In the genomic region with DNA sequence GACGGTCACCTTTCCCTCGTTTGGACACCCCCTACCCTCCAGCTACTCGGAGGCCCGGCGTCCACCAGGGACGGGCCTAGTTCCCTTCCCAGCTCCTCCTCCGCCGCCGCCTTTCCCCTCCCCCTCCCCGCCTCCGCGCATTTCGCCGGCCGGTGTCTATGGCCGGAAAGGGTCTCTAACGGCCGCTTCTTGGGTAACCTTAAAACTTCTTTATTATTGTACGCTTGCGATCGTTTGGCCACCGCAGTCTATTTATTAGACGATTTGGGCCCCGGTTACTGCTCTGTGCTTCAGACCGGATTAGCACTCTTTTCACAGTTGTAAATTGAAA, we compare ENCODE assay signal across 8 mouse cellular contexts. TPM values are rescaled to one million over a fixed set of nuclear protein-coding genes. Genes with fewer than 3 reads are reported as not detected.
DNase-seq lines count a peak whose midpoint lies in the region; ATAC-seq and TF ChIP-seq lines count a peak whose summit lies in the region.

No protein-coding gene starts in this region.

- H3K27me3 ChIP-seq in limb, embryonic 15.5 days: no peaks in the 10 kb centered on the region
- no peaks in the 10 kb centered on the region for H3K27me3 ChIP-seq in midbrain, postnatal 0 days (ENCODE audit: insufficient read depth, low read length)

- H3K4me3 ChIP-seq in limb, embryonic 15.5 days: peak overlapping the region; percentile 67
- H3K4me3 ChIP-seq in midbrain, postnatal 0 days (ENCODE audit: low read depth, low read length): peak overlapping the region; percentile 75

- peak; percentile 65 for DNase-seq in cerebellum, adult 11 months
- peak; percentile 77 for DNase-seq in embryo, embryonic 10 days (ENCODE audit: low spot score)
- DNase-seq in gastrocnemius, postnatal 36 days: peak; percentile 68 to 74
- peak; percentile 86 for DNase-seq in kidney, adult 18-20 months
- DNase-seq in midbrain, postnatal 0 days (ENCODE audit: low spot score): peak; percentile 65
- DNase-seq in spleen, postnatal 4 days (ENCODE audit: low spot score in 2 of 2): peak; percentile 85 to 93

- peaks cover 17% of the 10 kb centered on the region for H3K4me1 ChIP-seq in limb, embryonic 15.5 days
- peaks cover 9% of the 10 kb centered on the region; the same call in 1 of the 2 replicates for H3K4me1 ChIP-seq in midbrain, postnatal 0 days (ENCODE audit: insufficient read depth, low read length)

- H3K36me3 ChIP-seq in limb, embryonic 15.5 days: peaks cover 12% of the 10 kb centered on the region
- H3K36me3 ChIP-seq in midbrain, postnatal 0 days (ENCODE audit: insufficient read depth, low read length): peaks cover 5% of the 10 kb centered on the region

- under 1% methylated on average over 24 of the region's 25 CpGs for WGBS in limb, embryonic 15.5 days
- WGBS in midbrain, postnatal 0 days: under 1% methylated on average over 23 of the region's 25 CpGs

- H3K9me3 ChIP-seq in limb, embryonic 15.5 days: no peaks in the 10 kb centered on the region
- H3K9me3 ChIP-seq in midbrain, postnatal 0 days (ENCODE audit: low read length): no peaks in the 10 kb centered on the region

- intact Hi-C loops in gastrocnemius, postnatal 36 days (cut with DNase I): loop anchor here (5.0 kb wide), 2 partner anchors 39 to 51 kb away; a partner anchor contains a TSS

- H3K27ac ChIP-seq in limb, embryonic 15.5 days: peak overlapping the region; percentile 99
- peak overlapping the region; percentile 99 for H3K27ac ChIP-seq in midbrain, postnatal 0 days (ENCODE audit: low read depth, low read length)

- TF ChIP-seq CTCF in midbrain, postnatal 0 days (IDR thresholded peaks at IDR 0.05): no peak

- peak overlapping the region; percentile 76 for H3K9ac ChIP-seq in limb, embryonic 15.5 days
- H3K9ac ChIP-seq in midbrain, postnatal 0 days (replicated peaks; ENCODE audit: low read length, poor library complexity, severe bottlenecking): peak overlapping the region; percentile 87

- peak overlapping the region; percentile 47 for H3K4me2 ChIP-seq in limb, embryonic 15.5 days
- H3K4me2 ChIP-seq in midbrain, postnatal 0 days (ENCODE audit: low read depth, low read length, poor library complexity, severe bottlenecking): peak overlapping the region; percentile 94

- ATAC-seq in cerebellum, adult (ENCODE audit: insufficient number of reproducible peaks, low FRiP score, low TSS enrichment): no peak
- ATAC-seq in limb, embryonic 15.5 days (ENCODE audit: insufficient number of reproducible peaks, low FRiP score, low TSS enrichment, low read depth): peak; percentile 53; the same call in 1 of the 2 replicates
- peak; percentile 44; the same call in 1 of the 2 replicates for ATAC-seq in midbrain, postnatal 0 days (ENCODE audit: low FRiP score)

RNA-seq across cellular contexts. Expression of a gene that starts 0.9 kb away (rescaled TPM):
- total RNA-seq in gastrocnemius, postnatal 36 days (2021): 100 to 1,000 TPM in 1 of 2 experiments, 10 to 100 TPM in 1; 87.4 to 101 TPM
- polyA plus RNA-seq in limb, embryonic 15.5 days (2015; fragmentation: Nextera tagmentation; extraction: Ambion mirVana): 110 and 121 TPM in 2 replicates
- 256 and 257 TPM in 2 replicates for total RNA-seq in midbrain, postnatal 0 days (2014; rRNA removed)
- polyA plus RNA-seq in midbrain, postnatal 0 days (2015; fragmentation: Nextera tagmentation; extraction: Ambion mirVana): 82.3 and 98.4 TPM in 2 replicates

RNA-seq across cellular contexts. Expression of a gene that starts 1.4 kb away (rescaled TPM):
- total RNA-seq in gastrocnemius, postnatal 36 days (2021): 10 to 100 TPM; 48.3 to 57.9 TPM
- 99.0 and 102 TPM in 2 replicates for polyA plus RNA-seq in limb, embryonic 15.5 days (2015; fragmentation: Nextera tagmentation; extraction: Ambion mirVana)
- 33.8 and 40.5 TPM in 2 replicates for total RNA-seq in midbrain, postnatal 0 days (2014; rRNA removed)
- 38.2 and 45.2 TPM in 2 replicates for polyA plus RNA-seq in midbrain, postnatal 0 days (2015; fragmentation: Nextera tagmentation; extraction: Ambion mirVana)

RNA-seq across cellular contexts. Expression of a gene that starts 29.4 kb away (rescaled TPM):
- 10 to 100 TPM; 12.7 to 15.6 TPM for total RNA-seq in gastrocnemius, postnatal 36 days (2021)
- polyA plus RNA-seq in limb, embryonic 15.5 days (2015; fragmentation: Nextera tagmentation; extraction: Ambion mirVana): 3.1 and 3.8 TPM in 2 replicates
- 3.9 and 6.1 TPM in 2 replicates for total RNA-seq in midbrain, postnatal 0 days (2014; rRNA removed)
- polyA plus RNA-seq in midbrain, postnatal 0 days (2015; fragmentation: Nextera tagmentation; extraction: Ambion mirVana): 2.6 and 4.3 TPM in 2 replicates

RNA-seq across cellular contexts. Expression of a gene that starts 40.4 kb away (rescaled TPM):
- total RNA-seq in gastrocnemius, postnatal 36 days (2021): 1 to 10 TPM; 1.2 to 1.5 TPM
- polyA plus RNA-seq in limb, embryonic 15.5 days (2015; fragmentation: Nextera tagmentation; extraction: Ambion mirVana): 17.3 and 19.0 TPM in 2 replicates
- 18.3 and 28.8 TPM in 2 replicates for total RNA-seq in midbrain, postnatal 0 days (2014; rRNA removed)
- polyA plus RNA-seq in midbrain, postnatal 0 days (2015; fragmentation: Nextera tagmentation; extraction: Ambion mirVana): 14.0 and 15.5 TPM in 2 replicates

RNA-seq across cellular contexts. Expression of a gene that starts 50.6 kb away (rescaled TPM):
- total RNA-seq in gastrocnemius, postnatal 36 days (2021): 10 to 100 TPM; 13.7 to 16.4 TPM
- 53.6 and 54.3 TPM in 2 replicates for polyA plus RNA-seq in limb, embryonic 15.5 days (2015; fragmentation: Nextera tagmentation; extraction: Ambion mirVana)
- 78.2 and 83.9 TPM in 2 replicates for total RNA-seq in midbrain, postnatal 0 days (2014; rRNA removed)
- 103 and 107 TPM in 2 replicates for polyA plus RNA-seq in midbrain, postnatal 0 days (2015; fragmentation: Nextera tagmentation; extraction: Ambion mirVana)
